Mouse (Mus musculus) heart, embryonic 10.5 days (tissue): Measurements from ENCODE around the gene Cenpb. TPM values are rescaled to one million over a fixed set of nuclear protein-coding genes. Genes with fewer than 3 reads are reported as not detected.

Experiments
- DNase-seq: peaks from one replicate; pipeline ENCODE4 v3.0.0-alpha.2; 2017; ENCODE audit warnings: low spot score
- H3K27ac ChIP-seq: fragments of 300-500 bp; sonication (generic); 2 replicates; pipeline ENCODE4 v1.5.1; 2016; ENCODE audit warnings: mild to moderate bottlenecking
- H3K27me3 ChIP-seq: fragments of 300-500 bp; sonication (generic); 2 replicates; pipeline ENCODE4 v1.6.1; 2016; ENCODE audit warnings: mild to moderate bottlenecking; ENCODE audit not compliant: poor library complexity, insufficient read depth, severe bottlenecking
- H3K36me3 ChIP-seq: fragments of 300-500 bp; sonication (generic); 2 replicates; pipeline ENCODE4 v1.6.1; 2016; ENCODE audit warnings: mild to moderate bottlenecking, moderate library complexity
- H3K4me1 ChIP-seq: fragments of 300-500 bp; sonication (generic); 2 replicates; pipeline ENCODE4 v1.6.1; 2016; ENCODE audit warnings: mild to moderate bottlenecking
- H3K4me3 ChIP-seq: fragments of 300-500 bp; sonication (generic); 2 replicates; pipeline ENCODE4 v1.5.1; 2016; ENCODE audit warnings: mild to moderate bottlenecking, moderate library complexity
- H3K9me3 ChIP-seq: fragments of 300-500 bp; sonication (generic); 2 replicates; pipeline ENCODE4 v1.6.1; 2016; ENCODE audit warnings: mild to moderate bottlenecking, moderate library complexity
- WGBS: fragments of 180-500 bp; shearing (Covaris S2); methylation state at CpG from one replicate; pipeline ENCODE4 v1.1.7; 2016; 5-methylcytosine and 5-hydroxymethylcytosine counted together
- polyA plus RNA-seq: library from polyadenylated mRNA; unstranded; fragments of >200 nt; fragmentation: Nextera tagmentation; extraction: Ambion mirVana; gene quantifications from 2 replicates; pipeline ENCODE4 v1.2.1, GENCODE M21; 2016

The Cenpb gene
- polyA plus RNA-seq, 1 experiment from 2014 or later, result 5.1 TPM

GRCm38 (mm10) chr2:131139287-131139686 is 40.6 kb downstream of the Cenpb start:
- Histone ChIP-seq H3K36me3 (peaks cover 38% of the 10 kb centered on the region), H3K9me3 (no peaks in the 10 kb centered on the region), H3K4me1 (peaks cover 63% of the 10 kb centered on the region), H3K4me3 (no peak overlapping the region), H3K27ac (peak overlapping the region; percentile 80; the same call in 1 of the 2 replicates), H3K27me3 (no peaks in the 10 kb centered on the region)
- WGBS, result 78% methylated on average over 5 of the region's 5 CpGs
- peak; percentile 68 for DNase-seq

GRCm38 (mm10) chr2:131138760-131139159 is 41.1 kb downstream of the Cenpb start:
- H3K4me1 ChIP-seq, result peaks cover 68% of the 10 kb centered on the region
- 92% methylated on average over 7 of the region's 7 CpGs for WGBS
- no peak overlapping the region for H3K27ac ChIP-seq
- DNase-seq, result peak; percentile 52
- H3K27me3 ChIP-seq, result no peaks in the 10 kb centered on the region
- H3K36me3 ChIP-seq, result peaks cover 35% of the 10 kb centered on the region
- no peaks in the 10 kb centered on the region for H3K9me3 ChIP-seq
- no peak overlapping the region for H3K4me3 ChIP-seq

GRCm38 (mm10) chr2:131138296-131138695 is 41.6 kb downstream of the Cenpb start:
- H3K36me3 ChIP-seq, result peaks cover 30% of the 10 kb centered on the region
- 90% methylated on average over 4 of the region's 4 CpGs for WGBS

GRCm38 (mm10) chr2:131135521-131136139 is 44.2 kb downstream of the Cenpb start:
- H3K4me3 ChIP-seq, result peak overlapping the region; percentile 27; the same call in 1 of the 2 replicates
- peaks cover 14% of the 10 kb centered on the region for H3K36me3 ChIP-seq
- peaks cover 55% of the 10 kb centered on the region for H3K4me1 ChIP-seq

More at GRCm38 (mm10) chr2:131138296-131138695, 41.6 kb downstream of the Cenpb start:
- H3K9me3 ChIP-seq, result no peaks in the 10 kb centered on the region
- peak; percentile 75 for DNase-seq
- no peak overlapping the region for H3K4me3 ChIP-seq
- 0 out of 2 replicates have a peak overlapping the region, but pooled peaks have one; percentile 24 for H3K27ac ChIP-seq
- no peaks in the 10 kb centered on the region for H3K27me3 ChIP-seq
- peaks cover 69% of the 10 kb centered on the region for H3K4me1 ChIP-seq

GRCm38 (mm10) chr2:131134826-131135400 is 45.0 kb downstream of the Cenpb start:
- Histone ChIP-seq H3K36me3 (peaks cover 11% of the 10 kb centered on the region), H3K27ac (peak overlapping the region; percentile 89), H3K4me1 (peaks cover 50% of the 10 kb centered on the region), H3K9me3 (no peaks in the 10 kb centered on the region), H3K27me3 (no peaks in the 10 kb centered on the region), H3K4me3 (no peak overlapping the region)
- peak; percentile 73 for DNase-seq
- WGBS, result 66% methylated on average over 8 of the region's 8 CpGs

More at GRCm38 (mm10) chr2:131135521-131136139, 44.2 kb downstream of the Cenpb start:
- peak; percentile 92 for DNase-seq
- Histone ChIP-seq H3K27me3 (no peaks in the 10 kb centered on the region), H3K27ac (peak overlapping the region; percentile 89), H3K9me3 (no peaks in the 10 kb centered on the region)
- 7% methylated on average over 11 of the region's 11 CpGs for WGBS

GRCm38 (mm10) chr2:131134381-131134780 is 45.5 kb downstream of the Cenpb start:
- peaks cover 11% of the 10 kb centered on the region for H3K36me3 ChIP-seq
- H3K9me3 ChIP-seq, result no peaks in the 10 kb centered on the region
- peaks cover 50% of the 10 kb centered on the region for H3K4me1 ChIP-seq
- WGBS, result 43% methylated on average over 1 of the region's 1 CpGs
- DNase-seq, result peak; percentile 75
- no peak overlapping the region for H3K4me3 ChIP-seq
- peak overlapping the region; percentile 89 for H3K27ac ChIP-seq
- no peaks in the 10 kb centered on the region for H3K27me3 ChIP-seq

GRCm38 (mm10) chr2:131132930-131133547 is 46.8 kb downstream of the Cenpb start, which contains the start of gene Gm11037:
Gene Gm11037, plus strand, starts transcription at chr2:131133497.
- WGBS, result 87% methylated on average over 9 of the region's 9 CpGs
- peaks cover 2% of the 10 kb centered on the region; the same call in 1 of the 2 replicates for H3K36me3 ChIP-seq
- no peak for DNase-seq
- H3K9me3 ChIP-seq, result no peaks in the 10 kb centered on the region
- H3K4me1 ChIP-seq, result peaks cover 56% of the 10 kb centered on the region
- peak within 1 kb of the TSS; percentile 89 for H3K27ac ChIP-seq
- H3K27me3 ChIP-seq, result no peaks in the 10 kb centered on the region
- no peak within 1 kb of the TSS for H3K4me3 ChIP-seq

- H3K27ac ChIP-seq, result no peak overlapping the region; the same call in 1 of the 2 replicates
- H3K36me3 ChIP-seq, result peaks cover 2% of the 10 kb centered on the region; the same call in 1 of the 2 replicates
- 68% methylated on average over 10 of the region's 10 CpGs for WGBS
Measured at GRCm38 (mm10) chr2:131132111-131132888, 47.6 kb downstream of the Cenpb start.

GRCm38 (mm10) chr2:131130849-131131248 is 49.0 kb downstream of the Cenpb start:
- no peak for DNase-seq
- Histone ChIP-seq H3K36me3 (no peaks in the 10 kb centered on the region; the same call in 1 of the 2 replicates), H3K9me3 (no peaks in the 10 kb centered on the region), H3K4me3 (no peak overlapping the region), H3K4me1 (peaks cover 66% of the 10 kb centered on the region), H3K27me3 (no peaks in the 10 kb centered on the region), H3K27ac (no peak overlapping the region)
- 88% methylated on average over 2 of the region's 2 CpGs for WGBS

More at GRCm38 (mm10) chr2:131132111-131132888, 47.6 kb downstream of the Cenpb start:
- no peaks in the 10 kb centered on the region for H3K9me3 ChIP-seq
- no peak overlapping the region for H3K4me3 ChIP-seq
- peaks cover 63% of the 10 kb centered on the region for H3K4me1 ChIP-seq
- peak; percentile 74 for DNase-seq
- no peaks in the 10 kb centered on the region for H3K27me3 ChIP-seq

- WGBS, result 67% methylated on average over 5 of the region's 5 CpGs
- peak overlapping the region; percentile 62; the same call in 1 of the 2 replicates for H3K27ac ChIP-seq
- H3K4me1 ChIP-seq, result peaks cover 58% of the 10 kb centered on the region
- H3K36me3 ChIP-seq, result no peaks in the 10 kb centered on the region; the same call in 1 of the 2 replicates
- peak; percentile 83 for DNase-seq
- 0 out of 2 replicates have a peak, but pooled peaks cover 7% of the 10 kb centered on the region for H3K27me3 ChIP-seq
- H3K9me3 ChIP-seq, result no peaks in the 10 kb centered on the region
- no peak overlapping the region for H3K4me3 ChIP-seq
Measured at GRCm38 (mm10) chr2:131129836-131130235, 50.0 kb downstream of the Cenpb start.

GRCm38 (mm10) chr2:131128636-131129157 is 51.2 kb downstream of the Cenpb start:
- DNase-seq, result peak; percentile 54
- no peaks in the 10 kb centered on the region for H3K36me3 ChIP-seq
- H3K4me3 ChIP-seq, result peak overlapping the region; percentile 62; the same call in 1 of the 2 replicates
- 0 out of 2 replicates have a peak overlapping the region, but pooled peaks have one; percentile 7 for H3K27ac ChIP-seq
- WGBS, result 69% methylated on average over 3 of the region's 3 CpGs
- no peaks in the 10 kb centered on the region for H3K9me3 ChIP-seq
- H3K4me1 ChIP-seq, result peaks cover 53% of the 10 kb centered on the region
- H3K27me3 ChIP-seq, result 0 out of 2 replicates have a peak, but pooled peaks cover 13% of the 10 kb centered on the region

- peaks cover 52% of the 10 kb centered on the region for H3K4me1 ChIP-seq
- H3K4me3 ChIP-seq, result peak overlapping the region; percentile 62
- H3K9me3 ChIP-seq, result no peaks in the 10 kb centered on the region
- H3K27ac ChIP-seq, result peak overlapping the region; percentile 89; the same call in 1 of the 2 replicates
- peak; percentile 67 for DNase-seq
- H3K36me3 ChIP-seq, result no peaks in the 10 kb centered on the region
- H3K27me3 ChIP-seq, result 0 out of 2 replicates have a peak, but pooled peaks cover 13% of the 10 kb centered on the region
- 84% methylated on average over 5 of the region's 5 CpGs for WGBS
Measured at GRCm38 (mm10) chr2:131128211-131128610, 51.7 kb downstream of the Cenpb start.
